Mouse (Mus musculus) CD4-positive helper T cell, adult 2 months (primary cell): ENCODE measurements around the gene Art3.

Source experiments
- DNase-seq: peaks from one replicate; pipeline ENCODE4 v3.0.0-alpha.2; 2012; ENCODE audit warnings: low read depth, missing footprints, low spot score

Gene Art3

GRCm38 (mm10) chr5:92413271-92413981 lies 81.8 kb downstream of the Art3 start:
- DNase-seq = no peak

GRCm38 (mm10) chr5:92413982-92414375 lies 82.4 kb downstream of the Art3 start:
- no peak for DNase-seq

- DNase-seq = no peak
These were observed 92.5 kb downstream of the Art3 start for GRCm38 (mm10) chr5:92424126-92424525.

DNA sequence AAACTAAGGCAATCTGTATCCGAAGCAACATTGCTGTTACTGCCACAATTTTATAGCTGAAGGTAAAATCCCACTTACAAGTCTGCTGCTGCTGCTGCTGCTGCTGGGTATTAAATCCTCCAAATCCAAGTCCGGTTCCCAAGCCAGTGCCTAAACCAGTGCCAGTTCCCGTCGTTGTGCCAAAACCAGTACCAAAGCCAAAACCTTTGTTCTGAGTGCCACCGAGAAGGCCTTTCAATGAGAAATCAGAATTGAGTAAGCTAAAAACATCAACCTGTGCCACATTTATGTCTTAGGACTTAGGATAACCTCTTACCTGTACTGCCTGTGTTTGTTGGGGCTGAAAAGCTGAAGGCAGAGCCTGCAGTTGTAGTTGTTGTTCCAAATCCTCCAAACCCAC lies 99.1 kb downstream of the Art3 start:
- DNase-seq = no peak

DNA sequence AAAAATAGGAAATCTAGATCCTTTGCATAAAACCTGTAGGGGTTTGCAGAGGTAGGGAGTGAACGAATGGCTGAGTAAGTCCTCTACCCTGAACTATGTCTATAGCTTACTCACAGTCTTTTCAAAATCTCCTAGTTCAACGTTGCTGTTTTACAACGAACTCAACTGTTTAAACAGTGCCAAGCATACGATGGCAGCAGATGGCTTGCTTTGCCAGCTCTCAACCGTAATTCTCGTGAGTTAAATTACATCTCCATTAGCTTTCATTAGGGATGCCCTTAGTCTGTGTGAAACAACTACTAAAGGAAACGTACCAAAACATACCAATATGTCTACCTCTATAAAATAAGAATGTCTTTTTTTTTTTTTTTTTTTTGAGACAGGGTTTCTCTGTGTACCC lies 100.0 kb downstream of the Art3 start:
- no peak for DNase-seq

GRCm38 (mm10) chr5:92434070-92434469 lies 102.4 kb downstream of the Art3 start:
- DNase-seq = peak; percentile 4

- no peak for DNase-seq
These were observed 103.0 kb downstream of the Art3 start for GRCm38 (mm10) chr5:92434571-92434985.

- peak; percentile 96 for DNase-seq
These were observed 103.5 kb downstream of the Art3 start, which contains the start of gene Nup54 for GRCm38 (mm10) chr5:92435025-92435584. Gene Nup54 (minus strand): TSS chr5:92435219.

GRCm38 (mm10) chr5:92438540-92438939 lies 106.9 kb downstream of the Art3 start:
- no peak for DNase-seq

- DNase-seq = no peak
These were observed 109.9 kb downstream of the Art3 start for GRCm38 (mm10) chr5:92441494-92441893.

DNA sequence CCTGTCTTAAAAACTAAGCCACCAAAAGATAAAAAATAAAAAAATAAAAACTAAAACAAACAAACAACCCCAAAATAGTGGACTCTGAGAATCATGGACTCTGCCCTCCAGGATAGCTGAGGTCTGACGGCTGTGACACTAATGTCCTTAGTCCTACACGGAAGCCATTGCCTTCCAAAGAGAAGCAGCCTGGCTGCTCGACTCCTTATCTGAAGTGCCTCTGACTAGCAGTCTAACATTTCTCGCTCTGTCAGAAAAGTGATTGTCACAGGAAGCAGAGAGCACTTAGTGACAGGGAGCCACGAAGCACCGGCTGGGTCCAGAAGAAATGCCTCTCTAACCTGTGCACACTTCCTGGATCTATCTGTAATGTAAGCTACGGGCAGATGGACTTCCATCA lies 111.3 kb downstream of the Art3 start:
- DNase-seq = no peak

DNA sequence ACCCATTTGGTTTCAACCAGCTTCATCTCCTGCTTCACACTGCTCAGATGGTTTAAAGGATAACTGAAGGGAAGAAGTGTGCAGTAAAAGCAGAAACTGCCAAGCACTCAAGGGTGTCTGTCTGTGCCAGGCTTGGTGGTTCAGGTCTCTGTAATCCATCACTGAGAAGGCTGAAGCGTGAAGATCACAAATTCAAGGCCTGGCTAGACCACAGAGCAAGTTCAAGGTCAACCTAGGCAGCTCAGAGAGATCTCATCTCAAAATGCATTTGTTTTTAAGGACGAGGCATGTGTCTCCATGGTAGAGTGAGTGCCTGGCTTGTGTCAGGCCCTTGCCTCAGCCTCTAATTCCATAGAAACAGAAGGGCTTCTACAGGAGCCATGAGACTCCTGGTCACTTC lies 113.4 kb downstream of the Art3 start:
- no peak for DNase-seq

DNA sequence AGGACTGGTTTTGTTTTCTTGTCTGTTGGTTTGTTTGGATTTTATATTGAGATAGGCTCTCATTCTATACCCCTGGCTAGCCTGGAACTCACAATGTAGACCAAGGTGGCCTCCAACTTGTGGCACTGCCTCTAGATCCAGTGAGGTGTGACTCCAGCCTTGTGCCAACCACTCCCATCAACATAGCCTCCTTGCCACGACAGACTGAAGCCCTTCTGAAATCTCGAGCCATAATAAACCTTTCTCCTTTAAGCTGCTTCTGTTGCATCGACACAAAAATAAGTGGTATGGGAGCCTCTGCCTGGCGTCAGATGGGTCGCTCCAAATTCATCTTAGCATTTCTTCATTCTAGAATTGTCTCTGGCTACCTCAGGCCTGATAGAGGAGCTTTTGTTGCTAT lies 115.1 kb downstream of the Art3 start:
- no peak for DNase-seq

GRCm38 (mm10) chr5:92452876-92453275 lies 121.2 kb downstream of the Art3 start:
- no peak for DNase-seq

- no peak for DNase-seq
These were observed 125.8 kb downstream of the Art3 start for GRCm38 (mm10) chr5:92457410-92457809.

DNA sequence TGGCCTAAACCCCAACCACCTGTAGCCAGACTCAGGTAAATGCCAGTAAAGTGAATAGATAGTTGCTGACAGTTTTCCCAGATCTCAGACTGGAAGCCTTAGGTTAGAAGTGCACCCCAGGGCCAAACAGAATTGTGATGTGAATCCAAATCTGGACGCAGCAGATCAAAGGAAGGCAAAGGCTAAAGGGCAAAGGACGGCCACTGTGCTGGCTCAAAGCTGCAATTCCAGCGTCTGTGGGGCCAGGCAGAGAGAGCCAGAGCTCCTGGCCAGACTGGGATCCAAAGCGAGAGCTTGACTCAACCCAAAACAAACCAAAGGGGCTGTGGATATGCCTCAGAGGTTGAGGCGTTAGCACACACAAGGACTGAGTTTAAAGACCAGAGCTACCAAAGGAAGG lies 127.1 kb downstream of the Art3 start:
- no peak for DNase-seq

DNA sequence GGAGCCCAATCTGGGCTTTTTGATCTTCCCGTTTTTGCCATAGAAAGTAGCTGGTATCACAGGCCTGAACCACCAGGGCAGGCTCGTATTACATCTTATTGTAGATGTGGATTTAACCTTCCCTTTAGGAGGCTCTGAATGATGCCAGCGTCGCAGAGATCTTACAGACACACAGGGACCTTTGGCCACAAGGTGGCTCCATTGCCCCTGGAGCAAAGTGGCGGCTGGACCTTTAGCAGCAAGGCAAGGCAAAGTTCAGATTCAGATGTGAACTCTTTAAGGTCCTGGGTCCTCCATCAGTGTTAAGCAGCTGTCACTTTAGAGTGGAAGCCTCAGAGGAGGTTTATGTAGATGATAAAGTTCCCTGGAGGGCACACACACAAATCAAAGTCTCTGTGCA lies 129.7 kb downstream of the Art3 start:
- peak; percentile 61 for DNase-seq
